Mouse (Mus musculus) embryonic facial prominence, embryonic 10.5 days (tissue): ENCODE data around the gene Ceacam9. TPM values are rescaled to one million over a fixed set of nuclear protein-coding genes. Genes with fewer than 3 reads are reported as not detected.
"Not testable (repeated sequence)": the region's sequence is repeated elsewhere in the genome, so short reads cannot be mapped to it uniquely, and the experiment has no call there.

ENCODE experiments used
- DNase-seq: peaks from one replicate; pipeline ENCODE4 v3.0.0-alpha.2; 2017; ENCODE audit warnings: low spot score
- H3K27ac ChIP-seq: fragments of 300-500 bp; sonication (generic); replicated peaks from 2 replicates; pipeline ENCODE4 v1.5.1; 2016; ENCODE audit warnings: mild to moderate bottlenecking
- H3K27me3 ChIP-seq: fragments of 300-500 bp; sonication (generic); replicated peaks from 2 replicates; pipeline ENCODE4 v1.6.1; 2016; ENCODE audit warnings: low read depth, mild to moderate bottlenecking; ENCODE audit not compliant: poor library complexity, severe bottlenecking
- H3K36me3 ChIP-seq: fragments of 300-500 bp; sonication (generic); replicated peaks from 2 replicates; pipeline ENCODE4 v1.6.1; 2016; ENCODE audit warnings: mild to moderate bottlenecking, moderate library complexity
- H3K4me1 ChIP-seq: fragments of 300-500 bp; sonication (generic); 2 replicates; pipeline ENCODE4 v1.6.1; 2016
- H3K4me3 ChIP-seq: fragments of 300-500 bp; sonication (generic); 2 replicates; pipeline ENCODE4 v1.5.1; 2016; ENCODE audit warnings: mild to moderate bottlenecking, moderate library complexity
- H3K9me3 ChIP-seq: fragments of 300-500 bp; sonication (generic); 2 replicates; pipeline ENCODE4 v1.6.1; 2016; ENCODE audit warnings: mild to moderate bottlenecking
- WGBS: fragments of 180-500 bp; shearing (Covaris S2); methylation state at CpG from one replicate; pipeline ENCODE4 v1.1.7; 2016; 5-methylcytosine and 5-hydroxymethylcytosine counted together
- polyA plus RNA-seq: library from polyadenylated mRNA; unstranded; fragments of >200 nt; fragmentation: Nextera tagmentation; extraction: Ambion mirVana; gene quantifications from 2 replicates; pipeline ENCODE4 v1.2.1, GENCODE M21; 2016

Gene Ceacam9
- polyA plus RNA-seq, result not detected in 2 replicates

DNA sequence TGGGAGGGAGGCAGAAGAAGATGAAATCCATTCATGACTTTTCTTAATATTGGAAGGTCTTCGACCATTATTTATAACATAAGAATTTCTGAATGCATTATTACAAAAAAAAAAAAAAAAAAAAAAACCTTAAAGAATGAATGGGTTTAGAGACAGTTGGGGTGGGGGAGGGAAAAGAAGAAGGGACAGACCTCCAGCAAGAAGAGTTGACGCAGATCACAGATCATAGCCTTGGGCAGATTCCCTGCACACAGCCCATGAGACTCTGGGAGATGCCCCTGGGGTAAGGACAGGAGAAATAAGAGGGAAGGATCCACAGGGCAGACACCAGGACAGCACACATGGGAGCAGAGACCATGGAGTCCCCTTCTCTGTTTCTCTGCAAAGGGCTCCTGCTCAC lies at the start of gene Ceacam9:
Gene Ceacam9 (plus strand): TSS at position 301 of the 400 bp plus-strand sequence.
- 75% methylated on average over 2 of the region's 2 CpGs for WGBS

DNA sequence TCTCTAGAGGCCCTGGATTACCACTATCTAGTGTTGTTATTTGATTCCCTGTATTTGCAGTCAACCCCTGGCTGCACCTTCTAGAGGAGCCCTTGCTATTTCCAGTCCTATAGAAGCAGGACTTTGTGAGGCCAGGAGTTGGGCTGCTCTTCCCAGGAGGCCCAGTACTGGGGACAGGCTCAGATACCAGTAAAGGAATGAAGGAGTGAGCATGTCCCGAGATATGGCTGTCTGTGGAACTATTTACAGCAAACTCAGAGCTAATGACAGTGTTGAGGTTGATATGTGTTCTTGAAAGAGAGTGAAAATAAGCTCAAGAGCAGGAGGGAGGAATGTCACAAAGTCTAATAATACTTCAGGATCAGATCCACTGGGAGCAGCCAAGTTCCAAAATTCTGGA lies 47.9 kb upstream of the Ceacam9 start:
- H3K4me3 ChIP-seq, result no peak overlapping the region
- no peak overlapping the region for H3K27ac ChIP-seq
- no peaks in the 10 kb centered on the region for H3K27me3 ChIP-seq
- no peaks in the 10 kb centered on the region for H3K9me3 ChIP-seq
- no peaks in the 10 kb centered on the region for H3K36me3 ChIP-seq
- DNase-seq, result no peak
- no peaks in the 10 kb centered on the region for H3K4me1 ChIP-seq
- 69% methylated on average over 1 of the region's 1 CpGs for WGBS

More for the DNA sequence above, at the start of gene Ceacam9:
- no peaks in the 10 kb centered on the region for H3K36me3 ChIP-seq
- no peaks in the 10 kb centered on the region for H3K27me3 ChIP-seq
- peaks cover 2% of the 10 kb centered on the region for H3K4me1 ChIP-seq
- DNase-seq, result no peak
- H3K9me3 ChIP-seq, result no peaks in the 10 kb centered on the region
- H3K4me3 ChIP-seq, result no peak within 1 kb of the TSS
- no peak within 1 kb of the TSS for H3K27ac ChIP-seq

DNA sequence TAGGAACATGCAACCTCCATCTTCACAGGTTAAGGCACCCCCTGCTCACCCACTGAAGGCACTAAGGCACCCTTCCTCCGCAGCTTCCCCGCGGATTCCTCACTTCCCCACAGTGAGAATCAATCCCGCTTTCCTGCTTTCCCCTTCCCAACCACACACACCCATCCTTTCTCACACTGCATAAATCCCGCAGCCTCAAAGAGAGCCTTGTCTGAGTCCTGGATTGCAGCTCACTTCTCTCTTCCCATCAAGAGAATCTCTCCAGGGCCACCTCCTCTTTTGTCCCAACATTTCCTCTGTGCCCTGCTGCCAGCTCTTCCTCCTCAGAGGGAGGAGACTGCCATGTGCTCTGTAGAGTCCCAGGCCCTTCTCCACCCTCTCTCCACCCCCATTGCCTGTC lies 47.0 kb upstream of the Ceacam9 start:
- H3K4me3 ChIP-seq, H3K27me3 ChIP-seq, H3K9me3 ChIP-seq, H3K36me3 ChIP-seq, H3K4me1 ChIP-seq, DNase-seq, H3K27ac ChIP-seq: not testable (repeated sequence)
- 63% methylated on average over 5 of the region's 5 CpGs for WGBS

DNA sequence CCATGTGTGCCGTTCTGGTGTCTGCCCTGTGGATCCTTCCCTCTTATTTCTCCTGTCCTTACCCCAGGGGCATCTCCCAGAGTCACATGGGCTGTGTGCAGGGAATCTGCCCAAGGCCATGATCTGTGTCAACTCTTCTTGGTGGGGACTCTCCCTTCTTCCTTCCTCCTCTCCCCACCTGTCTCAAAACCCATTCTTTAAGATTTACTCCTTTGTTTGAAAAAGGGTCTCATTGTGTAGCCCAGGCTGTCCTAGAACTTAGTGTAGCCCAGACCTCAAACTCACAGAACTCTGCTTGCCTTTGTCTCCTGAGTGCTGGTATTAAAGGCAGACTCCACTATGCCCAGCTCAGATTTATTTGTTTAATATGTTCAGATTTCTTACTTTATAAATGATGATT lies 46.1 kb upstream of the Ceacam9 start, which contains the start of gene Ceacam15:
Gene Ceacam15 (minus strand): TSS at position 101 of the 400 bp plus-strand sequence.
- H3K36me3 ChIP-seq, result no peaks in the 10 kb centered on the region
- H3K4me3 ChIP-seq, result no peak within 1 kb of the TSS
- H3K27me3 ChIP-seq, result no peaks in the 10 kb centered on the region
- no peak for DNase-seq
- H3K9me3 ChIP-seq, result no peaks in the 10 kb centered on the region
- H3K4me1 ChIP-seq, result no peaks in the 10 kb centered on the region
- H3K27ac ChIP-seq, result no peak within 1 kb of the TSS
- WGBS, result 56% methylated on average over 1 of the region's 1 CpGs

DNA sequence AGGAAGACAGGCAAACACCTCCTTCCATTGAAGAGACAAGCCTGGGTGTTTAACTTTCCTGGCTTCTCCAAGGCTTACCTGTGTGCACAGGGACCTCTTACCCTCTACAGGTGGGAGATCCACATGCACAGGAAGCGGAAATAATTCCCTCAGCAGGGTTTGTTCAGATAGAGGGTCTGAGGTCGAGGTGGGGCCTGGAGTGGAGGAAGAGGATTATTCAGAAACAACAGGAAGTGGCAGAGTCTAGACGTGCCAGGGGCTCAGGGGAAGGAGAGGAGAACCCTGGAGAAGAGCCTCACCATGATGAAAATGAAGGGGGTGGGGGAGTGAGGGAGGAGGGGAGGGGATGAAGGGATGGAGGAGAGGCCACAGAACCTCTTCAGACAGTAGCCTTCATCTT lies 41.5 kb upstream of the Ceacam9 start:
- not testable (repeated sequence) for H3K4me1 ChIP-seq, H3K27ac ChIP-seq, H3K4me3 ChIP-seq, H3K36me3 ChIP-seq, DNase-seq, H3K9me3 ChIP-seq, H3K27me3 ChIP-seq
- WGBS, result 66% methylated on average over 3 of the region's 3 CpGs

DNA sequence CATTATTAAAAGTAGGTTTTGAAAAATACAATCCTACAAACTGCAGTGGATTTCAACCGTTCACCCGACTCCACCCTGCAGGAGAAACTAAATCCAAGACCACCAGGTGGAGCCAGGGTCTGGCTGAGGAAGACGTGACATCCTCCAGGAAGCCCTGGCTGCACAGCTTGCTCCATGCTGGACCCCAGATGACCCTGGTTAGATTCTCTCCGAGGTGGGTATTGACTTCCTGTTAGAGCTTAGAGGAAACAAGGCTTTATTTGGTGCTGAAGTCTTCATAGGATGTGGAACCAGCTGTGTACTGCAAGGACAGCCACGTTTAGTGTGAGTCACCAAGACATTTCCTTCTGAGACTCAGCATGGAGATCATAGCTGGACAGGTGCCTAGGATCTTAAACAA lies 32.5 kb upstream of the Ceacam9 start:
- H3K9me3 ChIP-seq, result peaks cover 6% of the 10 kb centered on the region
- no peaks in the 10 kb centered on the region for H3K27me3 ChIP-seq
- DNase-seq, result no peak
- no peaks in the 10 kb centered on the region for H3K36me3 ChIP-seq
- WGBS, result 74% methylated on average over 5 of the region's 5 CpGs
- no peak overlapping the region for H3K27ac ChIP-seq
- H3K4me3 ChIP-seq, result no peak overlapping the region
- no peaks in the 10 kb centered on the region for H3K4me1 ChIP-seq

DNA sequence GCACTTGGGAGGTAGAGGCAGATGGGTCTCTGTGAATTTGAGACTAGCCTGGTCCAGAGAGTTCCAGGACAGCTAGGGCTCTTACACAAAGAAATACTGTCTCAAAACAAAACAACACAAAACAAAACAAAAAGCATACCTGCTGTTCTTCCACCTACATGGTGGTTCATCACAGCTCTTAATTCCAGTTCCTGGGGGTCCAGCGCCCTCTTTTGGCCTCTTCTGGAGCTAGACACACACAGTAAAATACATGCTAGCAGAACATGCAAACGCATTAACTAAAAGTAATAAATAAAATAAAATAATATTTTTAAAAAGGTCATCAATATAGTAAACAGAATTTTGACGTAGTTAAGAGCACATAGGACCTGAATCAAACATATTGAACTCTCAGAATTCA lies 26.7 kb upstream of the Ceacam9 start:
- no peak overlapping the region for H3K27ac ChIP-seq
- no peak overlapping the region for H3K4me3 ChIP-seq
- no peaks in the 10 kb centered on the region for H3K27me3 ChIP-seq
- H3K9me3 ChIP-seq, result 0 out of 2 replicates have a peak, but pooled peaks cover 2% of the 10 kb centered on the region
- H3K36me3 ChIP-seq, result no peaks in the 10 kb centered on the region
- H3K4me1 ChIP-seq, result no peaks in the 10 kb centered on the region
- 38% methylated on average over 3 of the region's 3 CpGs for WGBS
- DNase-seq, result no peak

DNA sequence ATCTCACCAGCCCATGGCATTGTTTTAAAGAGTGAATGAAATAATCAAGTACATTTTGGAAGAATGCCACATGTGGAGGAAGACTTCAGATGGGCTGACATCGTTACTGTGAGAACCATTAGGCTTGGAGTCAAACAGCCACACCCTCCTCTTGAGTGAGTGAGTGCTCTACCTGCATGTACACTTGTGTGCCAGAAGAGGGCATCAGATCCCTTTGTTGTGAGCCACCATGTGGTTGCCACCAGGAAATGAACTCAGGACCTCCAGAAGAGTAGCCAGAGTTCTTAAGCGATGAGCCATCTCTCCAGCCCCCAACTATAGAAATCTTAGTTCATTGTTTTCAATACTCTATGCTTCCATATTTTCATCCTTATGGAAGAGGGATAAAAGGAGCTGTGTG lies 22.7 kb upstream of the Ceacam9 start:
- Histone ChIP-seq H3K4me3 (no peak overlapping the region), H3K9me3 (0 out of 2 replicates have a peak, but pooled peaks cover 2% of the 10 kb centered on the region), H3K27ac (no peak overlapping the region), H3K27me3 (no peaks in the 10 kb centered on the region), H3K36me3 (no peaks in the 10 kb centered on the region), H3K4me1 (no peaks in the 10 kb centered on the region)
- 47% methylated on average over 2 of the region's 2 CpGs for WGBS
- no peak for DNase-seq

DNA sequence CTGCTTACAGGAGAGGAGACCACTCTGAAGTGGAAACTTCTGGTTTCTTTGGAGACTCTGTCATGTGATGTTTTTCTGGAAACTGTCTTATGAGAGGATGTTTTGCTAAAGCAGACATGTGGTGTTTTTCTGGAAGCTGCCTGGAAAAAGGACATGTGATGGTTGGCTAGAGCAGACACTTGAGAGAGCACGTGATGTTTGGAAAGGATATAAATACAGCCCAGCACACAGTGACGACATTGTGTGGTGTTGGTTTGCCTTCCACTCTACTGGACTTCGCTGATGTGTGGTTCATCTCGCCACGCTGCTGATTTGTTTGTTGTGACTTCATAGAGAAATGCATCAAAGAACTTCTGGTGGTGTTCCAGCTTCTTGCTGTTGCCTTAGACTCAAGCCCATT lies 21.1 kb upstream of the Ceacam9 start:
- no peak overlapping the region for H3K27ac ChIP-seq
- no peaks in the 10 kb centered on the region for H3K4me1 ChIP-seq
- no peak for DNase-seq
- H3K36me3 ChIP-seq, result no peaks in the 10 kb centered on the region
- 86% methylated on average over 5 of the region's 5 CpGs for WGBS
- 0 out of 2 replicates have a peak, but pooled peaks cover 2% of the 10 kb centered on the region for H3K9me3 ChIP-seq
- H3K27me3 ChIP-seq, result no peaks in the 10 kb centered on the region
- no peak overlapping the region for H3K4me3 ChIP-seq

DNA sequence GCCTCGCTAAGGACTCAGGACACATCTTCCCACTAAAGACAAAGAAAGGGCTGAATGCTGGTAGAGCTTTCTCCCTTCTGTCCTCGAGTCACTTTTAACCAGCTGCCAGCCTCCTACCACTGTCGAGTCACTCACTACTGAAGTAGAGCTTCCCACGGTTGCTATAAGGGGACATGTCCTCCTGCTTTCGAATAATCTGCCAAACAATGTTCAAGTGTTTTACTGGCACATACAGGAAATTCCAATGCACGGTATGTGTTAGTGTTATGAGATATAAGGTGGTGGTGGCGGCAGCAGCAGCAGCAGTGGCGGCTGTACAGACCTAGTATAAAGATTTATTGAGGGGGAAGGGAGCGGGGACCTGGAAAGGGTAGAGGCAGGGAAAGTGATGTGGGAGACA lies 15.3 kb upstream of the Ceacam9 start:
- Histone ChIP-seq H3K9me3 (no peaks in the 10 kb centered on the region), H3K27ac (no peak overlapping the region)
- 64% methylated on average over 9 of the region's 9 CpGs for WGBS

DNA sequence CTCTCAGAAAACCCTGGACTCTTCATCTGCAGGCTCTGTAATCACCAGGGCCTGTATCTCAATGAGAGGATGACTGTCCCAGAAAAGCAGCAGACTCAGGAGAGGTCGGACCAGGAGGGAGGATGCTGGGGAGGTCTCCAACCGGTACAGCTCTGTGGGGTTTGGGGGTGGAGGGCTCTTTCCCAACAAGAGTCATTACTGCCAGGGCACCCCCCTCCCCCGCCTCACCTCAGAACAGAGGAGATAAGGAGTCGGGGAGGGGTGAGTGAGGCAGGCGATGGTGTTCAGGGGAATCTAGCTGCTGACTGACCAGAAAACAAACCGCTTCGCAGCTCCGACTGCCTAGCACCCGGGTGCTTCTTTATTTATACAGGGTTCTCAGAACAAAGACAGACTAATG lies 13.5 kb upstream of the Ceacam9 start:
- Histone ChIP-seq H3K9me3 (no peaks in the 10 kb centered on the region), H3K27ac (no peak overlapping the region), H3K27me3 (peaks cover 14% of the 10 kb centered on the region), H3K36me3 (no peaks in the 10 kb centered on the region), H3K4me1 (peaks cover 7% of the 10 kb centered on the region; the same call in 1 of the 2 replicates), H3K4me3 (no peak overlapping the region)
- DNase-seq, result no peak
- WGBS, result 24% methylated on average over 9 of the region's 9 CpGs

More for the DNA sequence above, 15.3 kb upstream of the Ceacam9 start:
- no peak for DNase-seq
- H3K36me3 ChIP-seq, result no peaks in the 10 kb centered on the region
- H3K27me3 ChIP-seq, result peaks cover 14% of the 10 kb centered on the region
- H3K4me1 ChIP-seq, result peaks cover 7% of the 10 kb centered on the region; the same call in 1 of the 2 replicates
- H3K4me3 ChIP-seq, result no peak overlapping the region

DNA sequence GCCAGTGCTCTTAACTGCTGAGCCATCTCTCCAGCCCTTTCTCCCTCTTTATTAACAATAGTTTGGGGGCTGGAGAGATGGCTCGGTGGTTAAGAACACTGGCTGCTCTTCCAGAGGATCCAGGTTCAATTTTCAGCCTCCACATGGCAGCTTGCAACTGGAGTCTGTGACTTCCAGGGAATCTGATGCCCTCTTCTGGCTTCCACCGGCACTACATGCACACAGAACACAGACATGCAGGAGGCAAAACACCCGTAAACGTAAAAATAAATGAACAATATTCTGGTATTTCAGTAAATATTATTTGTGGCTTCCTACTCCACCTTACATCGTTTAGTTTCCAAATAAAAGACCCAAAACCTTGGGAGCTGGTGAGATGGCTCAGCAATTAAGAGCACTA lies 11.1 kb upstream of the Ceacam9 start:
- Histone ChIP-seq H3K4me3 (no peak overlapping the region), H3K36me3 (no peaks in the 10 kb centered on the region), H3K4me1 (peaks cover 7% of the 10 kb centered on the region; the same call in 1 of the 2 replicates), H3K9me3 (0 out of 2 replicates have a peak, but pooled peaks cover 4% of the 10 kb centered on the region), H3K27me3 (peaks cover 14% of the 10 kb centered on the region), H3K27ac (no peak overlapping the region)
- DNase-seq, result no peak
- WGBS, result 81% methylated on average over 5 of the region's 5 CpGs

DNA sequence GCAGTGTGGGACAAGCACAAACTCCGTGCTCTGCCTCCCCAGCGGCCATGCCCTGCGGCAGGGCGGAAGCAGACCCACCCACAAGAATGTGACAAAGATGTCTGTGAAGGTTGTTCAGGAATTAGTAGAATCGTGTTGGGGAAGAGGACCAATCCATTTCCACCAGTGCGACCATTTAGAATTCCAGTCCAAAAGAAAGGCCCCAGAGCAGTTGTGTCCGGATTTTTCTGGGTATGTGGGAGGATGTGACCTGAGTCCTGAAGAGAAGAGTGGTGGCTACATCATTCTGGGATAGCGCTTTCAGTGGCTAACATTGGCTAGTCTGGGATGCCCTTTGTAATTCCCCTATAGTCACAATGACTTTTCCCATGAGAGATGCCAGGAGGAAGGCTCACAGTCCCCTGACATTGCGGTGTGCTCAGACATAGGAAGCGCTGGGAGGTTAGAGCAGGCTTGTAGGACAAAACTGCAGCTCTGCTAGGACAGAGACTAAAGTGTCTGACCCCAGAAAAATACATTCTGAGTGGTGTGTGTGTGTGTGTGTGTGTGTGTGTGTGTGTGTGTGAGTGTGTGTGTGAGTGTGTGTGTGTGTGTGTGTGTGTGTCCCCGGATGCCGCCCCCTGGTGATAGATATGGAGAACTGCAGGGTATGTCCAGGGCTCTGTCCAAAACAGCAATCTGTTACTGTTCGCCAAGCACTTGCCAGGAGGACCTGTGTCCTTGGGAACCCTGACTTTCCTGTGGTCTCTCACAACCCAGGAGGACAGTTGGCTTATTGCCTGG lies 8.9 kb upstream of the Ceacam9 start:
- WGBS, result 80% methylated on average over 13 of the region's 13 CpGs
- H3K27me3 ChIP-seq, result peaks cover 6% of the 10 kb centered on the region
- H3K4me1 ChIP-seq, result peaks cover 7% of the 10 kb centered on the region
- DNase-seq, result no peak
- no peak overlapping the region for H3K27ac ChIP-seq
- no peak overlapping the region for H3K4me3 ChIP-seq
- 0 out of 2 replicates have a peak, but pooled peaks cover 4% of the 10 kb centered on the region for H3K9me3 ChIP-seq
- no peaks in the 10 kb centered on the region for H3K36me3 ChIP-seq
